Mouse (Mus musculus): ENCODE results near the gene Aldh6a1. TPM values are rescaled to one million over a fixed set of nuclear protein-coding genes. Genes with fewer than 3 reads are reported as not detected.
A peak's percentile ranks its signal among the peaks of the same experiment; 100 is the strongest.

Aldh6a1 gene
- polyA plus RNA-seq, 1 experiment from 2014 or later, result 55.5 TPM

DNA sequence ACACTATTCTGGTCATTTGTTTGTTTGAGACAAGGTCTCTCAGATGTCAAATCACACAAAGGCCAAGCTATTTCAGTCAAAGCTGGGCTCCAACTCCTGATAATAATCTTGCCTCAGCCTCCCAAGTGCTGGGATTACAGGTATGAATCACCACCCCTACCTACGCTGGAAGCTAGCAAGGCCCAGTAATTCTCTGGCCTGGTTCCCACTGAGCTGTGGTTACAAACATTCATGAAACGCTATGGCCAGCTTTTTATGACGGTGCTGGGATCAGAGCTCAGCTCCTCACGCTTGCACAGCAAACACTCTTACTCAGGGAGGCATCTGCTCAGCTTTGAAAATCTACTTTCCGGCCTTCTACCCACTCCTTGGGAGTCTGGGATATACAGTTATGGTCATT, 57.0 kb downstream of the Aldh6a1 start:
- WGBS (ENCODE audit: insufficient replicate concordance), result 73% methylated on average over 5 of the region's 5 CpGs
- no peak overlapping the region for H3K27ac ChIP-seq (ENCODE audit: low read length)

DNA sequence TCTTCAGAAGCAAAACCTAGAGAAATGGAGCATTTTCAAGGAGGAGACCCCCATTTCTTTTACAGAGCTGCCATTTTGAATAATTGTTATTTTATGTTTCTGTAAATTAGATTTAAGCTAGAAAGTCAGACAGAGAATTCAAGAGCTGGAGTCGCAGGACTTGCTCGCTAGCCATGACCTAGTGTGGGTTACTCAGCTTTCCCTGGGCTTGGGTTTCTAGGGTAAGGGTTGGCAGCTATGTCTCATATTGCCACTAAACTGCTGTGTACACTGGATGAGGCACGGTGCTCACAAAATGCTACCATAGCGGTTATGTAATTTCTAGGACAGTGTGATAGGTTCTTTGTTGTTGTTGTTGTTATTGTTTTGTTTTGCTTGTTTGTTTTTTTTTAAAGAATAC, 58.1 kb downstream of the Aldh6a1 start:
- no peak for ATAC-seq (ENCODE audit: low read depth)
- whole genome bisulfite sequencing (ENCODE audit: insufficient replicate concordance), result 80% methylated on average over 4 of the region's 4 CpGs
- Histone ChIP-seq H3K4me3 (ENCODE audit: low read depth, low read length) (no peak overlapping the region), H3K9me3 (replicated peaks; ENCODE audit: control insufficient read depth, low read length) (no peaks in the 10 kb centered on the region), H3K4me2 (ENCODE audit: low read depth, low read length) (no peak overlapping the region), H3K9ac (ENCODE audit: low read depth, low read length) (no peak overlapping the region), H3K27me3 (ENCODE audit: control insufficient read depth, insufficient read depth, low read depth, low read length) (no peaks in the 10 kb centered on the region), H3K36me3 (ENCODE audit: control insufficient read depth, insufficient read depth) (no peaks in the 10 kb centered on the region; the same call in 1 of the 2 replicates), H3K4me1 (ENCODE audit: control insufficient read depth, low read depth, low read length) (peaks cover 9% of the 10 kb centered on the region), H3K27ac (ENCODE audit: low read length) (no peak overlapping the region)

More for the DNA sequence above, 57.0 kb downstream of the Aldh6a1 start:
- no peak overlapping the region for H3K4me2 ChIP-seq (ENCODE audit: low read depth, low read length)
- H3K27me3 ChIP-seq (ENCODE audit: control insufficient read depth, insufficient read depth, low read depth, low read length), result no peaks in the 10 kb centered on the region
- peaks cover 3% of the 10 kb centered on the region for H3K4me1 ChIP-seq (ENCODE audit: control insufficient read depth, low read depth, low read length)
- H3K36me3 ChIP-seq (ENCODE audit: control insufficient read depth, insufficient read depth), result no peaks in the 10 kb centered on the region; the same call in 1 of the 2 replicates
- H3K9ac ChIP-seq (ENCODE audit: low read depth, low read length), result no peak overlapping the region
- ATAC-seq (ENCODE audit: low read depth), result no peak
- no peaks in the 10 kb centered on the region for H3K9me3 ChIP-seq (replicated peaks; ENCODE audit: control insufficient read depth, low read length)
- H3K4me3 ChIP-seq (ENCODE audit: low read depth, low read length), result no peak overlapping the region

DNA sequence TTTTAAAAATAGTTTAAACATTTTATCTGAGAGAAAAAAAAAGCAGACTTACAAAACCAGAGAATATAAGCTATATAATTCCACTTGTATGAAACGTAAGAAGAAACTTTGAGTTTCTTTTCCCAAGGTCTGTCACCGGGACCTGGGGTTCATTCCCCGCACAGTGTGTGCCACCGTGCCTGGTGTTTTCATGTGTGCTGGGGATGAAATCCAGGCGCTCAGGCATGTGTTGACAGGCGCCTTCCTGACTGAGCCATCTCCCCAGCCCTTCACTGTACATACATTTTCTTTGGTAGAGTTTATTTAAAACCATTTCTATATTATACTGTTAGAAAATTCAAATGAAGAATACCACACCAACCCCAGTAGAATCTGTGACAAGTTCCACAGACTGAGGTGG, 60.5 kb downstream of the Aldh6a1 start:
- Histone ChIP-seq H3K9me3 (replicated peaks; ENCODE audit: control insufficient read depth, low read length) (no peaks in the 10 kb centered on the region), H3K4me1 (ENCODE audit: control insufficient read depth, low read depth, low read length) (peaks cover 10% of the 10 kb centered on the region), H3K4me3 (ENCODE audit: low read depth, low read length) (no peak overlapping the region), H3K27me3 (ENCODE audit: control insufficient read depth, insufficient read depth, low read depth, low read length) (no peaks in the 10 kb centered on the region), H3K36me3 (ENCODE audit: control insufficient read depth, insufficient read depth) (no peaks in the 10 kb centered on the region; the same call in 1 of the 2 replicates), H3K27ac (ENCODE audit: low read length) (no peak overlapping the region), H3K4me2 (ENCODE audit: low read depth, low read length) (no peak overlapping the region), H3K9ac (ENCODE audit: low read depth, low read length) (no peak overlapping the region)
- WGBS (ENCODE audit: insufficient replicate concordance), result 79% methylated on average over 6 of the region's 6 CpGs
- no peak for ATAC-seq (ENCODE audit: low read depth)

DNA sequence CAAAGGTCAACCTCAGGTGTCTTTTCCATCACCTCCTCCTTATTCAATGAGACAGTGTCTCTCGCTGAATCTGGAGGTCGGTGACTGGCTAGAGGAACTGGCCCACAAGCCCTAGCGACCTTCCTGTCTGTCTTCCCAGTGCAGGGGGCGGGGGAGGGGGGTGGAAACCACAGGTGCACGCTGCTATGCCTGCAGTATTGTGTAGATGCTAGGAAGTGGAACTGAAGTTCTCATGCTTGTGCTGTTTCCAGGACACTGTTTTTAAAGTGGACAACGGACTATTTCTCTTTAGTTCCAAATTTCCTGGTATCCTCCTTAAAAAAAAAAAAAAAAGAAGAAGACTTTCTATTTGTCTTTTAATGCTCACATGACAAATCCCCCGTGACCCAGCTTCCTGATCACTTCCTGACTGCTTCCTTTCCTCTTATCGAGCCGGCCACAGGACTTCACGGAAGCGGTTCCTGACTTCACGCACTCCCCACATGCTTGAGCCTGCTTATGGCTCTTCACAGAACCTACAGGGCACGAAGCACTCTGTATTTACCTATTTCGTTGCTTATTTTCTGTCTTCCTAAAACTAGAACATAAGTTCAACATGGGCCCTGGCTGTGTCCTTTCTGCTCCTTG, 61.9 kb downstream of the Aldh6a1 start:
- no peak overlapping the region for H3K4me3 ChIP-seq (ENCODE audit: low read depth, low read length)
- no peak overlapping the region for H3K27ac ChIP-seq (ENCODE audit: low read length)
- no peak for ATAC-seq (ENCODE audit: low read depth)
- no peaks in the 10 kb centered on the region; the same call in 1 of the 2 replicates for H3K36me3 ChIP-seq (ENCODE audit: control insufficient read depth, insufficient read depth)
- H3K9me3 ChIP-seq (replicated peaks; ENCODE audit: control insufficient read depth, low read length), result no peaks in the 10 kb centered on the region
- no peak overlapping the region for H3K4me2 ChIP-seq (ENCODE audit: low read depth, low read length)
- H3K27me3 ChIP-seq (ENCODE audit: control insufficient read depth, insufficient read depth, low read depth, low read length), result no peaks in the 10 kb centered on the region
- H3K4me1 ChIP-seq (ENCODE audit: control insufficient read depth, low read depth, low read length), result peaks cover 11% of the 10 kb centered on the region
- H3K9ac ChIP-seq (ENCODE audit: low read depth, low read length), result no peak overlapping the region
- WGBS (ENCODE audit: insufficient replicate concordance), result 23% methylated on average over 14 of the region's 14 CpGs

DNA sequence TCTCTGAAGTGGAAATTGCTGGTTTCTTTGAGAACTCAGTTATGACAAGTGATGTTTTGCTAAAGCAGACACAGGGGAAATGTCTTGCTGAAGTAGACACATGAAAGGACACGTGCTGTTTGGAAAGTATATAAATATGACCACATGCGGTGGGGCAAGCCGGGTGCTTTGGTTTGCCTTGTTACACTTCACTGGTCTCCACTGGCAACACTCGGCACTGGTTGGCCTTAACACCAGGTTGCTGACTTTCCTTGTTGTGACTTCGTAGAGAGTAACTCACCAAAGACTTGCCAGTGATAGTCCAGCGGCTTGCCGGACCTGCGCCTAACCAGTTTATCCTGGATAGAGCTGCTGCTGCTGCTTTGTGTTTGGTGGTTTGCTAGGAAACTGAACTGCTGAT, 62.7 kb downstream of the Aldh6a1 start:
- peaks cover 11% of the 10 kb centered on the region for H3K4me1 ChIP-seq (ENCODE audit: control insufficient read depth, low read depth, low read length)
- H3K9me3 ChIP-seq (replicated peaks; ENCODE audit: control insufficient read depth, low read length), result no peaks in the 10 kb centered on the region
- no peak overlapping the region for H3K27ac ChIP-seq (ENCODE audit: low read length)
- WGBS (ENCODE audit: insufficient replicate concordance), result 84% methylated on average over 8 of the region's 8 CpGs
- no peak overlapping the region for H3K4me2 ChIP-seq (ENCODE audit: low read depth, low read length)
- no peak for ATAC-seq (ENCODE audit: low read depth)
- H3K27me3 ChIP-seq (ENCODE audit: control insufficient read depth, insufficient read depth, low read depth, low read length), result no peaks in the 10 kb centered on the region
- no peak overlapping the region for H3K4me3 ChIP-seq (ENCODE audit: low read depth, low read length)
- H3K36me3 ChIP-seq (ENCODE audit: control insufficient read depth, insufficient read depth), result no peaks in the 10 kb centered on the region; the same call in 1 of the 2 replicates
- H3K9ac ChIP-seq (ENCODE audit: low read depth, low read length), result no peak overlapping the region

DNA sequence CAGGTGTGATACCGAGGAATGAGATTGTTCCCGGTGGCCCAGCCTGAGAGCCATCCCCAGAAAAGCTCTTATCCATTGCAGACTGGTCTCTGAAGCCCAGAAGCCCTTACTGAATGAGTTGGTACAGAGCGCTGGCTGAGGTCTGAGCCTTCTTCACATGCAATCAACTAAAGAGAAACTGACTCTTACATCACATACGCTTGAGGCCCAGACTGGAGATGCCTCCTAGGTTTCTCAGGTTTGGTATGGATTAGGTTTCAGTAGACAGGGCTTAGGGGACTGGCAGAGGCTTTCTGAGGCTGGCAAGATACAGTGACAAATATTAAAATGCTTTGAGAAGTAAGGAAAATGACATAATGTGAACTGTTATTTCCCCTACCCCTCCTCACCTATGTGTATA, 65.4 kb downstream of the Aldh6a1 start:
- Histone ChIP-seq H3K9me3 (replicated peaks; ENCODE audit: control insufficient read depth, low read length) (no peaks in the 10 kb centered on the region), H3K27ac (ENCODE audit: low read length) (peak overlapping the region; percentile 33; the same call in 1 of the 2 replicates), H3K4me3 (ENCODE audit: low read depth, low read length) (no peak overlapping the region), H3K36me3 (ENCODE audit: control insufficient read depth, insufficient read depth) (peaks cover 3% of the 10 kb centered on the region; the same call in 1 of the 2 replicates), H3K27me3 (ENCODE audit: control insufficient read depth, insufficient read depth, low read depth, low read length) (no peaks in the 10 kb centered on the region), H3K4me2 (ENCODE audit: low read depth, low read length) (no peak overlapping the region), H3K9ac (ENCODE audit: low read depth, low read length) (no peak overlapping the region), H3K4me1 (ENCODE audit: control insufficient read depth, low read depth, low read length) (peaks cover 11% of the 10 kb centered on the region)
- ATAC-seq (ENCODE audit: low read depth), result no peak
- 79% methylated on average over 4 of the region's 4 CpGs for WGBS (ENCODE audit: insufficient replicate concordance)

DNA sequence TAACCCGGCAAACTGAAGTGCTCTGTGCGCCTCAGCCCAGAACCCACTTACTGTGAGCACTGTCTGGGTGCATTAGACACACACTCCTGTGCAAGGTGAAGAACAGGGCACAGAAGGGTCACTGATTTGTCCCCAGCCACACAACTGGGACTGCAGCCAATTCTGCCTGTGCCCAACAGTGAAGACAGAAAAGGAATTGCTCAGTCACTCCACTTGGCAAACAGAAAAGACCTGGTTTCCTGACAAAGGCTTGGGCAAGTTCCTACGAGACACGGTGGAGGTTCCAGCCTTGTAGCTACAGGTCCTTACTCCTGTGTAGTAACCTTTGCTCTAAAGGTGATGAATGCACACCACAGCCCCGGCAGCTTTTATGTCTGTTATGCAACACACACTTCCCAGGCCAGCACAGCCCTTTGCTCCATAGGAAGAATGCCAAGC, 66.1 kb downstream of the Aldh6a1 start:
- WGBS (ENCODE audit: insufficient replicate concordance), result 54% methylated on average over 5 of the region's 5 CpGs
- peak; percentile 83 for ATAC-seq (ENCODE audit: low read depth)
- Histone ChIP-seq H3K4me1 (ENCODE audit: control insufficient read depth, low read depth, low read length) (peaks cover 11% of the 10 kb centered on the region), H3K27me3 (ENCODE audit: control insufficient read depth, insufficient read depth, low read depth, low read length) (no peaks in the 10 kb centered on the region), H3K4me2 (ENCODE audit: low read depth, low read length) (no peak overlapping the region), H3K36me3 (ENCODE audit: control insufficient read depth, insufficient read depth) (peaks cover 3% of the 10 kb centered on the region; the same call in 1 of the 2 replicates), H3K27ac (ENCODE audit: low read length) (peak overlapping the region; percentile 28), H3K4me3 (ENCODE audit: low read depth, low read length) (no peak overlapping the region), H3K9ac (ENCODE audit: low read depth, low read length) (no peak overlapping the region), H3K9me3 (replicated peaks; ENCODE audit: control insufficient read depth, low read length) (no peaks in the 10 kb centered on the region)

DNA sequence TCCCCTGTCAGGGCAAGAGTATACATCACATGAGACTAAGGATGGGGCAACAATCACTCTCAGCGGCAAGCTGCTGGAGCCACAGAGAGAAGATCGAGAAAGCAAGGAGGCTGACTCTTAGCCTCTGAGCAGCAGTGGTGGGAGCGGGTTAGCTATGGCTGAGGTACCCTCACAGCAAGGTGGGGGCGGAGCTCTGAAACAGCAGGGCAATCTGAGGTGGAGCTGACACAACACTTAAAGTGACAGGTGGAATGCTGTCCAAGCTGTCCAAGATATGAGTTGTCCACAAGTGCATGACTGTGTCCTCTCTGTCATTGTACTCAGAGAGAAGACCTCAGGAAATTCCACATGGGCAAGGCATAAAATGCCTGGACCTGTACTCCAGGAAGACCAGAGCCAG, 68.4 kb downstream of the Aldh6a1 start:
- Histone ChIP-seq H3K9me3 (replicated peaks; ENCODE audit: control insufficient read depth, low read length) (no peaks in the 10 kb centered on the region), H3K4me1 (ENCODE audit: control insufficient read depth, low read depth, low read length) (peaks cover 2% of the 10 kb centered on the region; the same call in 1 of the 2 replicates), H3K4me3 (ENCODE audit: low read depth, low read length) (no peak overlapping the region), H3K4me2 (ENCODE audit: low read depth, low read length) (no peak overlapping the region), H3K27me3 (ENCODE audit: control insufficient read depth, insufficient read depth, low read depth, low read length) (no peaks in the 10 kb centered on the region), H3K9ac (ENCODE audit: low read depth, low read length) (no peak overlapping the region), H3K27ac (ENCODE audit: low read length) (no peak overlapping the region), H3K36me3 (ENCODE audit: control insufficient read depth, insufficient read depth) (peaks cover 3% of the 10 kb centered on the region; the same call in 1 of the 2 replicates)
- WGBS (ENCODE audit: insufficient replicate concordance), result 76% methylated on average over 4 of the region's 4 CpGs
- ATAC-seq (ENCODE audit: low read depth), result no peak
